Mouse (Mus musculus) small intestine, adult 2 months (tissue): ENCODE results near the gene Stxbp3.

ENCODE experiments used
- CTCF ChIP-seq: fragments of 200-500 bp; IDR thresholded peaks from 2 replicates; pipeline ENCODE4 v1.5.1; 2012; ENCODE audit warnings: low read depth, mild to moderate bottlenecking, control low read depth, inconsistent platforms, low read length, moderate library complexity, mixed read lengths; ENCODE audit not compliant: insufficient replicate concordance, insufficient read length; ENCODE audit errors: extremely low read depth
- POLR2A ChIP-seq: fragments of 200-500 bp; IDR thresholded peaks from 2 replicates; pipeline ENCODE4 v1.6.1; 2012; ENCODE audit warnings: low read depth, mild to moderate bottlenecking, control low read depth, inconsistent platforms, low read length, moderate library complexity

GRCm38 (mm10) chr3:108787754-108788454 lies 52.4 kb downstream of the Stxbp3 start:
- TF ChIP-seq CTCF (no peak), POLR2A (no peak)
